Mouse (Mus musculus): ENCODE measurements around the gene Cmtr1. TPM values are rescaled to one million over a fixed set of nuclear protein-coding genes. Genes with fewer than 3 reads are reported as not detected.
A peak's percentile ranks its signal among the peaks of the same experiment; 100 is the strongest.

The Cmtr1 gene
- polyA plus RNA-seq, 1 experiment, result 77.9 TPM

DNA sequence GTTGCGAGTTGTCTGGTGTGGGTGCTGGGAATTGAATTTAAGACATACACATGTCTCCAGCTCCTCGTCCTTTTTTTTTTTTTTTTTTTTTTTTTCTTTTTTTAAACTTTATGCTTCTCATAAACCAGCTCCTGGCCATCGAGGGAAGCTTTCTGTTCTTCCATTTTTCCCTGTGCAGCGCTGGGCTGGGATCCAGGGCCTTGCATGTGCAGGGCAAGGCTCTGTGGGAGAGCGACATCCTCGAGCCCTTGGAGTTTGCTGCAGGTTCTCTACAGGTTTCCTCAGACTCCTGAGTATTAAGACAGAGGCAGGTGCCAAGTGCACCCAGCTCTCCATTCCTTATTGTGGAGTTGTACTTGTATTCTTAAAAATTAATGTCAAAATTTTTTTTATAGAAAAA is 1.8 kb downstream of the Cmtr1 start:
- H3K4me3 ChIP-seq (ENCODE audit: insufficient read depth, low read length), result no peak overlapping the region
- TF ChIP-seq CTCF (IDR thresholded peaks at IDR 0.05; ENCODE audit: extremely low read depth, insufficient read depth, low read length) (no peak), POLR2A (IDR thresholded peaks at IDR 0.05; ENCODE audit: extremely low read depth, insufficient read depth, low read length) (no peak)
- no peaks in the 10 kb centered on the region for H3K4me1 ChIP-seq (ENCODE audit: control insufficient read depth, insufficient read depth, low read length)
- H3K27ac ChIP-seq (ENCODE audit: insufficient read depth, low read length), result no peak overlapping the region

DNA sequence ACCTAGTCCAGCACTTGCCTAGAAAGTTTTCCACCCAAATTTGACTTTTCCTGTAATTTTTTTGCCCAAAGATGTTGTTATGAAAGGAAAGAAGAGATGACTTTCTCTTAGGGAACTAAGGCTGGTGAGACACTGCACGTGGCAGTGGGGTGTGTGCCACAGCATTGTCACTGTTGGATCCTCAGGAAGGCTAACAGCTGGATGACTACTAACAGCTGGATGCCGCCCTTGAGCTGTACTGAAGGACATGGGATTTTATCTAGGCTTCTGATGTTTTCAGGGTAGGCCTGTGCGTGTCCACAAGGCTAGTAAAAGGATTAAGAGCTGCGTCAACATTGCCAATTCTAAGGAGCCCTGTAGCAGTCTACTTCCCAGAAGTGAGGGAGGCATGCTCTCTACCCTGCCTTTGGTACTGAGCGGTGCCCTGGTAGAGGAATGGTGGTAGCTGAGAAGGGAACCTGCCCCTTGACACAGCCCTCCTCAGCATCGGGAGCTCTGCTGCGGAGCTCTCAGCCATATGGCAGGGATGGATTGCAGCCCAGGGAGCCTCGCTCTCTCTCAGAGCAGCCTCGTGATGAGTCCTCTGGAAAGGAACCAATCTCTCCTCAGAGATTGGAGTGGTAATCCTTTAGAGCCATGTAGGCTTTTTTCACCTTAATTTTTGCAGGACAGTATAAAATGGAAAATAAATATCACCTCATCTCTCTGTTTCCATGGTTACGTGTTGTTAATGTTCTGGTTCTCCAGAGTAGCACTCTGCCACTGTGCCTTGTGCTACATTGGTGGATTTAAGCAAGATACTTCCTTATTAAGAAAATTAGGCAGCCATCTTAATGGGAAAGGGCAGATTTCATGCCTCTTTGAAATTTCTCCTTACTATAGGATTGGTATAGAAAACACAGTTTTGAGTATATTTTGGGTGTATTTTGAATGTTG is 7.9 kb downstream of the Cmtr1 start:
- Histone ChIP-seq H3K4me1 (ENCODE audit: control insufficient read depth, insufficient read depth, low read length) (peaks cover 4% of the 10 kb centered on the region; the same call in 1 of the 2 replicates), H3K4me3 (ENCODE audit: insufficient read depth, low read length) (no peak overlapping the region), H3K27ac (ENCODE audit: insufficient read depth, low read length) (0 out of 2 replicates have a peak overlapping the region, but pooled peaks have one; percentile 24)
- TF ChIP-seq POLR2A (IDR thresholded peaks at IDR 0.05; ENCODE audit: extremely low read depth, insufficient read depth, low read length) (no peak), CTCF (IDR thresholded peaks at IDR 0.05; ENCODE audit: extremely low read depth, insufficient read depth, low read length) (no peak)

DNA sequence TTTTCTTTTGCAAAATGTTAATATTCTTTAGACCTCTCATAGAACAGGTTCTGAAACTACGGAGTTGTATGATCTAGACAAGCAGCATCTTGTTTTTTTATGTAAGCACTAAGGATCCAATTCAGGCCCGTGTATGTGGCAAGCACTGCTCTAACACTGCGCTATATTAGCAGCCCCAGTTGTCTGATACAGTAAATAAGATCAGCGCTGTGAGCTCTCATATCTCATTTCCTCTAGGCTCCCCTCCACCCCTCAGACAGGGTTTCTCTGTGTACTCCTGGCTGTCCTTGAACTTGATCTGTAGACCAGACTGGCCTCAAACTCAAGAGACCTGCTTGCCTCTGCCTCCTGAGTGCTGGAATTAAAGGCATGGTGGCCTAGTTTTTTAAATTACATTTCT is 8.6 kb downstream of the Cmtr1 start:
- Histone ChIP-seq H3K4me3 (ENCODE audit: insufficient read depth, low read length) (no peak overlapping the region), H3K27ac (ENCODE audit: insufficient read depth, low read length) (no peak overlapping the region), H3K4me1 (ENCODE audit: control insufficient read depth, insufficient read depth, low read length) (peaks cover 4% of the 10 kb centered on the region; the same call in 1 of the 2 replicates)
- TF ChIP-seq POLR2A (IDR thresholded peaks at IDR 0.05; ENCODE audit: extremely low read depth, insufficient read depth, low read length) (no peak), CTCF (IDR thresholded peaks at IDR 0.05; ENCODE audit: extremely low read depth, insufficient read depth, low read length) (no peak)

DNA sequence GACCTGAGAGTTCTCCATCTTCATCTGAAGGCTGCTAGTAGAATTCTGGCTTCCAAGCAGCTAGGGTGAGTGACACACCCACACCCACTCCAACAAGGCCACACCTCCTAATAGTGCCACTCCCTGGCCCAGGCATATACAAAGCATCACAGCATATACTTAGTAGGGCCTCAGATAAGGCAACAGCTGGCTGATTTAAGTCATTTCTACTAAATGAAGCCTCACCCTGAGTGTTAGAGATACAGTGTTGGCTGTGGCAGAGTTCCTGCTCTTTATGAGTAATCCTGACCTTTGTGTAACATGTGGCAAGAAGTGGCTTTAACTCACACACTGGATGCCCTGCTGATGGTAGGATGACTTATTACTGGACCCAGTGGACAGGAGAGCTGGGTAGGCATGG is 9.5 kb downstream of the Cmtr1 start:
- H3K27ac ChIP-seq (ENCODE audit: insufficient read depth, low read length), result no peak overlapping the region
- H3K4me1 ChIP-seq (ENCODE audit: control insufficient read depth, insufficient read depth, low read length), result peaks cover 4% of the 10 kb centered on the region; the same call in 1 of the 2 replicates
- TF ChIP-seq CTCF (IDR thresholded peaks at IDR 0.05; ENCODE audit: extremely low read depth, insufficient read depth, low read length) (no peak), POLR2A (IDR thresholded peaks at IDR 0.05; ENCODE audit: extremely low read depth, insufficient read depth, low read length) (no peak)
- H3K4me3 ChIP-seq (ENCODE audit: insufficient read depth, low read length), result no peak overlapping the region

DNA sequence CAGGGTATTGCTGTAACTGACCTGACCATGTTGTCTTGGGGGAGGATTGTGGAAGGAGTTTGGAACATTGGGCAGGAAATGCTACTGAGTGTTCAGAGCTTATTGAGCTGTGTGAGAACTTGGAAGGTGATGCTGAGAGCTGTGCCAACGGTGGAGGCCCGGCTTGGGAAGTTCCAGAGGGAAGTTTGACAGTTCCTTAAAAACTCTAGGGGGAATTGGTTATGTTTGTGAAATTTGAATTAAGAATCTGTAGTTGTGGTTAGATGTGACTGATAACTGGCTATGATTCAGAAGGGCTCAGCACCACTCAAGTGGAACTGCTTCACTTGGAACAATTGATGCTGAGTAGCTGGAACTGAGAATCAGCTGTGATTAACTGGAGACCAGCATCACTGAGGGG is 10.6 kb downstream of the Cmtr1 start:
- Histone ChIP-seq H3K4me3 (ENCODE audit: insufficient read depth, low read length) (no peak overlapping the region), H3K27ac (ENCODE audit: insufficient read depth, low read length) (no peak overlapping the region), H3K4me1 (ENCODE audit: control insufficient read depth, insufficient read depth, low read length) (peaks cover 4% of the 10 kb centered on the region; the same call in 1 of the 2 replicates)
- TF ChIP-seq CTCF (IDR thresholded peaks at IDR 0.05; ENCODE audit: extremely low read depth, insufficient read depth, low read length) (no peak), POLR2A (IDR thresholded peaks at IDR 0.05; ENCODE audit: extremely low read depth, insufficient read depth, low read length) (no peak)

DNA sequence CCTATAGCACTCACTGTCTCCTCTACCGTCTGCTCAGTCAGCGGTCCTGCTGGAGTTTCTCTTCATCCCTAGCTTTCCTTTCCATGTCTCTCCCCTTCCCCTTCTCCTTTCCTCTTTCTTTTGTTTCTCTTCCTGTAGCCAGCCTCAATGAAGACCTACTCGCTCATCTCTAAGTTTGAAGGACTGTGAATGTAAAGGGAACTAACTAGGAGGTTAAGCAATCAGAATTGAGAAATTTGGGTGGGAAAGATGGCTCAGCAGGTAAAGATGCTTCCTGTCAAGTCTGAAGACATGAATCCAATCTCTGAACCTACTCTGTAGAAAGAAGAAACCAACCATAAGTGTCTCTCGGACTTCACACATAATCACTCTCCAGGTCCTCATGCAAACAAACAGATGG is 12.9 kb downstream of the Cmtr1 start:
- H3K27ac ChIP-seq (ENCODE audit: insufficient read depth, low read length), result no peak overlapping the region
- peaks cover under 1% of the 10 kb centered on the region; the same call in 1 of the 2 replicates for H3K4me1 ChIP-seq (ENCODE audit: control insufficient read depth, insufficient read depth, low read length)
- no peak for TF ChIP-seq POLR2A (IDR thresholded peaks at IDR 0.05; ENCODE audit: extremely low read depth, insufficient read depth, low read length)
- TF ChIP-seq CTCF (IDR thresholded peaks at IDR 0.05; ENCODE audit: extremely low read depth, insufficient read depth, low read length), result no peak
- H3K4me3 ChIP-seq (ENCODE audit: insufficient read depth, low read length), result no peak overlapping the region

DNA sequence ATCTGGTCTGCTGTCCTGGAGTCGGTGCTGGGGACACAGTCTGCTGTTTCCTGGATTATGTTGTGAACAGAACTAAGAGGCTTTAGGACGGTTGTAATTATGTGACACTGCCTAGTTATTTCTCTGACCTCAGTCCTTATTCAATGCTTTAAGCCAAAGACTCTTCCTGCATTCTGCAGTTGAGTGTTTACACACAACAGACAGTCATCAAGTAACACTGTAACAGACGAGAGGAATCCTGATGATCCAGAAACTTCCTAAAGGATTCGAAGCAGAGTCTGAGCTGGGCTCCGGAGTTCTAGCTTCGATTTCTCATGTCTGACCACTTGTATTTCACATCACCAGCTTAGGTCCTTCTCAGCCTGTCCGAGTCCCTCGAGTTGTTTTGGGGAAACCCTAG is 18.1 kb downstream of the Cmtr1 start:
- TF ChIP-seq POLR2A (IDR thresholded peaks at IDR 0.05; ENCODE audit: extremely low read depth, insufficient read depth, low read length) (no peak), CTCF (IDR thresholded peaks at IDR 0.05; ENCODE audit: extremely low read depth, insufficient read depth, low read length) (no peak)
- no peak overlapping the region for H3K4me3 ChIP-seq (ENCODE audit: insufficient read depth, low read length)
- H3K27ac ChIP-seq (ENCODE audit: insufficient read depth, low read length), result no peak overlapping the region
- peaks cover 2% of the 10 kb centered on the region; the same call in 1 of the 2 replicates for H3K4me1 ChIP-seq (ENCODE audit: control insufficient read depth, insufficient read depth, low read length)

DNA sequence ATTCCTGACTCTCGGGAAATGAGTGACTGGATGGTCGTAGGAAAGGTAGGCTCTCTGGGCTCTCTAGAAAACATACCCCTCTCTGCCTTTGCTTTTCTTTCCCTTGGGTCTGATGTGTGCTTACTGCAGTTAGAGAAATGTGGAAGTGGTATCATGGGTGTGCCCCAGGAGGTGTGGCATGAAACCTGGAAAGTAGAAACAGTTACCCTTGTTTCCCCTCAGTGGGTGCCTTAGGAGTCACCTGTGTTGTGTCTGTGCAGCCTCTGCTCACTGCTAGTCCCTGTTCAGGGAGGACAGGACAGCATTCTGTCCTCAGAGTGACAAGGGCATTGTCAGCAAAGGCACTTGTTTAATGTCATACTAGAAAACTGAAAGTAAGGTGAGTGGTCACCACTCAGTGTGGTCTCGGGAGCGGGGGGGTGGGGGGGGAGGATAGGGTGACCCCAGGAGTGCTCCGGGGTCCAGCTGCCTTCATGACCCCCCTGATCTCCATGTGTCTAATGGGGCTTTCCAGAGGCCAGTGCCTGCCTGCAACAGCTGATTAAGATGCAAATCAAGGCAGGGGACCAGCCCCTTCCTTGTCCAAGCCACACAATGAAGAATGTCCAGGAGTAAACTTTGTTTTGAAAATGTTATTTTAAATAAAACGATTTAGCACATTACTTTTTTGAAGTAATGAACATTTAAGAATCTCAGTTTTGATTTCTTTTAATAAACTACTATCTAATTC is 18.8 kb downstream of the Cmtr1 start:
- TF ChIP-seq CTCF (IDR thresholded peaks at IDR 0.05; ENCODE audit: extremely low read depth, insufficient read depth, low read length) (no peak), POLR2A (IDR thresholded peaks at IDR 0.05; ENCODE audit: extremely low read depth, insufficient read depth, low read length) (no peak)
- no peak overlapping the region for H3K27ac ChIP-seq (ENCODE audit: insufficient read depth, low read length)
- peaks cover 2% of the 10 kb centered on the region; the same call in 1 of the 2 replicates for H3K4me1 ChIP-seq (ENCODE audit: control insufficient read depth, insufficient read depth, low read length)
- no peak overlapping the region for H3K4me3 ChIP-seq (ENCODE audit: insufficient read depth, low read length)

DNA sequence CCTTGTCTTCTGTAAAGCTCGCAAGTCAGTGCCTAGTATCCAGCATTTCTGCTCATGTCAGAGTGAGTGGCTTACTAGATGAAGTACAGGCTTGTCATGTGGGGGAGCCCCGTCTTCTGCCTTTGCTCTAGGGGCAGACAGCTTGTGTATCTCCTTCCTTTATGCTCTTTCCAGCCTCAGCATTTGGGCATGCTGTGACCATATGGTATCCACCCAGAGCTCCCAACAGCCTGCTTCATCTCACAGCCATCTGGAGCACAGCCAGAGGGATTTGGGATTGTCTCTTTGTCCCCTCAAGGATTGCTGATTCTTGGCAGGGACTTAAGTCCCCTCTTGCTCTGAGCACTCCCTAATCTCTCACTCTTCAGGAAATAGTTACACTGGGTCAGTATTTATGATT is 19.8 kb downstream of the Cmtr1 start:
- TF ChIP-seq POLR2A (IDR thresholded peaks at IDR 0.05; ENCODE audit: extremely low read depth, insufficient read depth, low read length) (no peak), CTCF (IDR thresholded peaks at IDR 0.05; ENCODE audit: extremely low read depth, insufficient read depth, low read length) (no peak)
- H3K4me3 ChIP-seq (ENCODE audit: insufficient read depth, low read length), result no peak overlapping the region
- H3K27ac ChIP-seq (ENCODE audit: insufficient read depth, low read length), result no peak overlapping the region
- peaks cover 2% of the 10 kb centered on the region; the same call in 1 of the 2 replicates for H3K4me1 ChIP-seq (ENCODE audit: control insufficient read depth, insufficient read depth, low read length)
